Mouse (Mus musculus): ENCODE measurements around the gene Taf13. TPM values are rescaled to one million over a fixed set of nuclear protein-coding genes. Genes with fewer than 3 reads are reported as not detected.

Taf13 gene
- 10 to 100 TPM; 22.6 to 29.8 TPM for total RNA-seq (2023)

GRCm38 (mm10) chr3:108571443-108572294 lies at the start of gene Taf13:
Taf13 (plus strand) TSS chr3:108571698.

GRCm38 (mm10) chr3:108533951-108534350 lies 37.5 kb upstream of the Taf13 start, which contains the start of gene 1700013F07Rik:
1700013F07Rik (plus strand) TSS chr3:108534150.

GRCm38 (mm10) chr3:108536517-108537260 lies 34.8 kb upstream of the Taf13 start, which contains the start of gene 5330417C22Rik:
5330417C22Rik (minus strand) TSS chr3:108536536.

GRCm38 (mm10) chr3:108562133-108562730 lies 9.3 kb upstream of the Taf13 start, which contains the start of gene Tmem167b:
Tmem167b (minus strand) TSS chr3:108562466.

GRCm38 (mm10) chr3:108590786-108591529 lies 19.5 kb downstream of the Taf13 start, which contains the start of gene Wdr47:
Wdr47 (plus strand) TSS chr3:108591279.

Other genes with a start within 250 kb of the Taf13 start
- gene Mybphl, start 206.8 kb upstream of the Taf13 start, total RNA-seq (2023), result not detected
- gene Psrc1, start 187.9 kb upstream of the Taf13 start, total RNA-seq (2023), result 1 to 10 TPM; 8.8 to 9.3 TPM
- gene Celsr2, start 156.1 kb upstream of the Taf13 start, total RNA-seq (2023), result 1 to 10 TPM; 1.1 to 1.3 TPM
- 10 to 100 TPM; 53.9 to 57.3 TPM for gene Sars, start 126.5 kb upstream of the Taf13 start, total RNA-seq (2023)
- not detected for gene 1700013F07Rik, start 37.5 kb upstream of the Taf13 start, total RNA-seq (2023)
- not detected for gene 5330417C22Rik, start 35.2 kb upstream of the Taf13 start, total RNA-seq (2023)
- gene Tmem167b, start 9.2 kb upstream of the Taf13 start, total RNA-seq (2023), result 10 to 100 TPM; 35.3 to 37.7 TPM
- gene Wdr47, start 19.6 kb downstream of the Taf13 start, total RNA-seq (2023), result 1 to 10 TPM; 4.1 to 9.3 TPM
- gene Clcc1, start 82.2 kb downstream of the Taf13 start, total RNA-seq (2023), result 10 to 100 TPM; 15.8 to 24.6 TPM
- 10 to 100 TPM; 15.7 to 26.1 TPM for gene Gpsm2, start 150.6 kb downstream of the Taf13 start, total RNA-seq (2023)
- gene Aknad1, start 168.0 kb downstream of the Taf13 start, total RNA-seq (2023), result under 1 TPM in 1 of 2 experiments, not detected in 1; 0.16 TPM